Mouse (Mus musculus): ENCODE measurements around the gene Fam186a. TPM values are rescaled to one million over a fixed set of nuclear protein-coding genes. Genes with fewer than 3 reads are reported as not detected.
"Not testable (repeated sequence)": the region's sequence is repeated elsewhere in the genome, so short reads cannot be mapped to it uniquely, and the experiment has no call there.

Fam186a gene
- not detected in 2 replicates for polyA plus RNA-seq (2016; fragmentation: Nextera tagmentation; extraction: Ambion mirVana)

DNA sequence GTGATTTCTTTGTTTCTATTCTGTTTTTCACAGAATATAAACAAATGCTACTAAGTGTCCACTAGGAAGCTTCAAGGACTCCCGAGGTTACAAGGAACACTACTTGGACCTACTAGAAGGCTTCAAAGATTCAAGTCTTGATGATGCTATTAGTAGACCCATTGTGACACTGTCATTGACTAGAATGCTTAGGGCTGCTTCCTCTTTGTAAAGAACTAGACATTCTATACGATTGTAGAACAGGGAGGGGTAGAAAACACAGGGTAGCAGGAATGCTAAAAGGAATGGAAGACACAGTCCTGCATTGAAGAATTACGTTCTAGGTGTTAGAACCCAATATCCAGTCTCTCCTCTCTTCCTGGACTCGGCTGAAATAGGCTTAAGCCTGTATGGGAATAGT is at the start of gene Fam186a:
Gene Fam186a (minus strand): TSS at position 101 of the 400 bp plus-strand sequence.
- Histone ChIP-seq H3K9me3 (replicated peaks) (no peaks in the 10 kb centered on the region), H3K36me3 (no peaks in the 10 kb centered on the region), H3K9ac (no peak within 1 kb of the TSS), H3K4me2 (no peak within 1 kb of the TSS), H3K27me3 (replicated peaks) (no peaks in the 10 kb centered on the region), H3K4me3 (no peak within 1 kb of the TSS), H3K4me1 (peaks cover 21% of the 10 kb centered on the region), H3K27ac (no peak within 1 kb of the TSS)
- 62% methylated on average over 4 of the region's 4 CpGs for WGBS (ENCODE audit: insufficient replicate concordance)
- ATAC-seq, result no peak

DNA sequence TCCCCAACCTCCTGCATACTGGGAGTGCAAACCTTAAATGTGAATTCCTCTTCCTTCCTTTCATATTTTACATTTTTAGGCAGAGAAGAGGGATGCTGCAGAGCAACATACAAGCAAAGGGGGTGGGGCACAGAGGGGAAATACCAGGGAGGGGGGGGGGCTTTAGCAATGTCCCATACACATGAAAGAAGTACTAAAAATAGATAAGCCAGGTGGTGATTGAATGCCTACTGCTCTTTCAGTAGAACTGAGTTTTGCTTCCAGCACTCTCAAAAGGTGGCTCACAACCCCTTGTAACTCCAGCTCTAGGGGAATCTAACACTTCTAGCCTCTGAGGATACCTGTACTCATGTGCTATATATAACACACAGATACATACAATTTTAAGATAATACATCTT is 39.3 kb upstream of the Fam186a start:
- H3K36me3 ChIP-seq, result peaks cover 97% of the 10 kb centered on the region
- ATAC-seq, result no peak

DNA sequence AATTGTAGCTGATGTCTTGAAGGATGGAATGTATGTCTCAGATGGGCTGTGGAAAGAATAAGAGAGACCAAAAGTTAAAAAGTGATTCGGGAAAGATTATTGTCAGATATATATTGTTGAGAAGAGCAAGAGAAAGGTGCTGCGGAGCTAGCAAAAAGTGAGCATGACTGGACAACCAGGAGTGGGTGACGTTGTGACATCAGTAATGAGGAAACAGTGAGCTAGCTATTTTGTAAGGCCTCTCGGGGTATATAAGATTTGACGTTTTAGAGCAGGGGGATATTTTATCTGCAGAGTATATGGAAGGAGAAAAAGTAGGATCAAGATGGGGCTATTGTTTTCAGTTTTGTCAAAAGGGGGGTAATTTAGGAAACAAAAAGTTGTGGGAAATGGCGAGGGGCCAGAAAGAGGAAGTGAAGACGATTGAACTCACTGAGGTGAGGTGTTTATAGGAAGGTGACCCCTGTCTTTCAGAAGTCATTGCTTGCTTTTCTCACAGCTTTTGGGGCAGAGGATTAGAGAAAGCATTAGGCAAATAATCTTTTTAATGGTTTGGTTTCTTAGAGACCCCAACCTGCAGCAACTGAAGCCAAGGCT is 37.9 kb upstream of the Fam186a start:
- H3K27ac ChIP-seq, result no peak overlapping the region
- no peak overlapping the region for H3K9ac ChIP-seq
- WGBS (ENCODE audit: insufficient replicate concordance), result 74% methylated on average over 7 of the region's 7 CpGs
- peaks cover 93% of the 10 kb centered on the region for H3K36me3 ChIP-seq
- no peak for ATAC-seq
- no peaks in the 10 kb centered on the region for H3K4me1 ChIP-seq
- no peak overlapping the region for H3K4me3 ChIP-seq
- no peaks in the 10 kb centered on the region for H3K9me3 ChIP-seq (replicated peaks)
- no peak overlapping the region for H3K4me2 ChIP-seq
- H3K27me3 ChIP-seq (replicated peaks), result no peaks in the 10 kb centered on the region

More for the DNA sequence above, 39.3 kb upstream of the Fam186a start:
- Histone ChIP-seq H3K9me3 (replicated peaks) (no peaks in the 10 kb centered on the region), H3K4me3 (no peak overlapping the region), H3K27me3 (replicated peaks) (no peaks in the 10 kb centered on the region), H3K27ac (no peak overlapping the region), H3K9ac (no peak overlapping the region), H3K4me2 (no peak overlapping the region), H3K4me1 (no peaks in the 10 kb centered on the region)

DNA sequence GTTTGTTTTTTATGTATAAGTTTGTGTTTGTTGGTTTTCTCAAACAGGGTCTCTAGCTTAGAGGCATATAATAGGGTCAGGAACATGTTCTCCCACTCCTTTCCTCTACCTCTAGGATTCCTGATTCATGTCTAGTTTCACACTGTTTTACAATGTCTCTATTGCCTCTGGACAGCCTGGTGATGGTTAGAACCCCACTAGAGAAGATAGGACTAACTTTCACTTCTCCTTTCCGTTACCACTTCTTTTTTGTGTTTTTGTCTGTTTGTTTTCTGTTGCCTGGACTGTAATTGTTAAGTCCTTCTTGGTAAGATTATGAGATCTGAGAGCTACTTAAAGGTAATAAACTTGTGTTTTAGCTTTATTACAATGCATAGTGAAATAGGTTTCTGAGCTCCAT is 32.5 kb upstream of the Fam186a start:
- H3K27me3 ChIP-seq (replicated peaks), result no peaks in the 10 kb centered on the region
- no peak overlapping the region for H3K4me2 ChIP-seq
- no peak overlapping the region for H3K27ac ChIP-seq
- H3K9ac ChIP-seq, result no peak overlapping the region
- no peaks in the 10 kb centered on the region for H3K4me1 ChIP-seq
- 83% methylated on average over 1 of the region's 1 CpGs for WGBS (ENCODE audit: insufficient replicate concordance)
- H3K4me3 ChIP-seq, result no peak overlapping the region
- H3K36me3 ChIP-seq, result peaks cover 85% of the 10 kb centered on the region
- H3K9me3 ChIP-seq (replicated peaks), result no peaks in the 10 kb centered on the region
- no peak for ATAC-seq

DNA sequence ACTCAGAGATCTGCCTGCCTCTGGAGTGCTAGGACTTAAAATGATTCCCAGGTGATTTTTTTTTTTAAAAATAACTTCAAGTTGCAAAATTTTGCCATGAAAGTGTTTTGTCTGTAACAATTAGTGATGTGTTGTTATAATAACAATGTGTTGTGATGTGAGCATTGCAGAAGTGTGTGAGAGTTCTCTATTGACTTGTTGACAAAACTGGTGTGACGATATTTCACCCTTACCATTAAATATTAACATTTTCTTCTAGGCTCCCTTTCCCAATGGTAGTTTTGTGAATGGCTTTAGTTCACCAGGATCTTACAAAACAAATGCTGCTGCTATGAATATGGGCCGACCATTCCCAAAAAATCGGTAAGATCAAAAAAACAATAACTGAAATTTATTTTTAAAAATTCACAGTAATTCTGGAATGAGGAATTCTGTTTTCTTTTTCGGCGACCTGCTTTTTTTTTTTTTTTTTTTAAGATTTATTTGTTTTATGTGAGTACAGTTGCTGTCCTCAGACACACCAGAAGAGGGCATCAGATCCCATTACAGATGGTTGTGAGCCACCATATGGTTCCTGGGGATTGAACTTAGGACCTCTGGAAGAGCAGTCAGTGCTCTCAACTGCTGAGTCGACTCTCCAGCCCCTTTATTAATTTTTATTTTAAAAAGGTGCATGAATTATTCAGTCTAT is 30.4 kb upstream of the Fam186a start:
- H3K4me3 ChIP-seq, result no peak overlapping the region

DNA sequence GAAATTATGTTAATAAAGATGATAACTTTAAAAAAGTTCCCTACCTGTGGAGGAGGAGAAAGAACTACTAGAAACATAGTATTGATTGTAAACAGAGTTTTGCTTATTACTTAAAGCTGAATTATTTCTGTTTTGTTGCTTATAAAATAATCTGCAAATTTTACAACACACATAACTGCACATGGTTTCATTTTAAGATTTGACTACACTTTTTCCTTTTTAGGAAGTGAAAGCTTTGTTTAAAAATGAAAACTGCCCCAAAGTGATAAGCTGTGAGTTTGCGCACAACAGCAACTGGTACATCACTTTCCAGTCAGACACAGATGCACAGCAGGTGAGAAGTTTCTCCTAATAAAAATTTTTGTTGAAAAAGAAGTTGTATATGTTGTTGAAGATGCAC is 26.2 kb upstream of the Fam186a start:
- Histone ChIP-seq H3K9me3 (replicated peaks) (no peaks in the 10 kb centered on the region), H3K36me3 (peaks cover 76% of the 10 kb centered on the region), H3K4me3 (no peak overlapping the region), H3K9ac (no peak overlapping the region), H3K27ac (no peak overlapping the region), H3K4me2 (no peak overlapping the region), H3K4me1 (no peaks in the 10 kb centered on the region), H3K27me3 (replicated peaks) (no peaks in the 10 kb centered on the region)
- 96% methylated on average over 1 of the region's 1 CpGs for WGBS (ENCODE audit: insufficient replicate concordance)
- ATAC-seq, result no peak

More for the DNA sequence above, 30.4 kb upstream of the Fam186a start:
- Histone ChIP-seq H3K36me3 (peaks cover 79% of the 10 kb centered on the region), H3K27me3 (replicated peaks) (no peaks in the 10 kb centered on the region), H3K9me3 (replicated peaks) (no peaks in the 10 kb centered on the region), H3K4me2 (no peak overlapping the region), H3K9ac (no peak overlapping the region), H3K27ac (no peak overlapping the region), H3K4me1 (no peaks in the 10 kb centered on the region)
- ATAC-seq, result no peak
- 84% methylated on average over 6 of the region's 6 CpGs for WGBS (ENCODE audit: insufficient replicate concordance)

DNA sequence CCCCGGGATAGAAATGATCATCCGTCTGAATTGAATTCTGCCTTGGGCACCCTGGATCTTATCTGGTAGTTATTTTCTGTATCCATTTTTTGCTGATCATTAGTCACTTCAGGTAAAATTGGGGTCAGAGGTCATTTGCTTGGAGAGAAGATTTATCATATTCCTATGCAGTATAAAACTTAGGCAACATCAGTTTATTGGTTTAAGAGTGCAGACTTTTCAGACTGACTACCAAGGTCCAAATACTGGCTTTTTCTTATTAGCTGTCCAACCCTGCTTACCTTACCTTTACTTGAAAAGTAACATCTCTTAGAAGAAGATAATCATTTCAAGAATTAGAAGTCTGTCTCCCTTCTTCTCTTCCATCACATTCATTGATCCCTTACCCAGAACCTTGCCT is 12.9 kb upstream of the Fam186a start:
- H3K4me2 ChIP-seq, result no peak overlapping the region
- no peak overlapping the region for H3K4me3 ChIP-seq
- no peak for ATAC-seq
- 80% methylated on average over 2 of the region's 2 CpGs for WGBS (ENCODE audit: insufficient replicate concordance)
- no peaks in the 10 kb centered on the region for H3K27me3 ChIP-seq (replicated peaks)
- no peak overlapping the region for H3K27ac ChIP-seq
- no peaks in the 10 kb centered on the region for H3K9me3 ChIP-seq (replicated peaks)
- H3K4me1 ChIP-seq, result peaks cover 11% of the 10 kb centered on the region
- H3K36me3 ChIP-seq, result 0 out of 2 replicates have a peak, but pooled peaks cover 3% of the 10 kb centered on the region
- H3K9ac ChIP-seq, result no peak overlapping the region

DNA sequence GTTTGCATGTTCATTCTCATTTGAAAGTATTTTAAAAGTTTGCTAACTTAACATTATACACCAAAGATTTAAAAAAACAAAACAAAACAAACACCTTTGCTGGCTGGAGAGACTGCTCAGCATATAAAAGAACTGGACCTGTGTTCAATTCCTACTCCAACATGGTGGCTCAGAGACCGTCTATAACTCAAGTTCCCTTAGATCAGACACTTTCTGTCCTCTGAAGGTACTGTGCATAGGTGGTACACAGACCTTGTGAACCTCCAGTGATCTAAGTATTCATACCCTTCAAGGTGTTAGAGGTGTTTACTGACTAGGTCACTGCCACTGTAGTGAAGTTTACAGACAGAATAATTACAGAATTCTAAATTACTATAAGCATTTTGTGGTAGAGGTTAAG is 12.4 kb upstream of the Fam186a start:
- Histone ChIP-seq H3K27me3 (replicated peaks) (no peaks in the 10 kb centered on the region), H3K4me2 (no peak overlapping the region), H3K27ac (no peak overlapping the region), H3K9ac (no peak overlapping the region), H3K36me3 (0 out of 2 replicates have a peak, but pooled peaks cover 3% of the 10 kb centered on the region), H3K4me3 (no peak overlapping the region), H3K4me1 (peaks cover 16% of the 10 kb centered on the region), H3K9me3 (replicated peaks) (no peaks in the 10 kb centered on the region)
- no peak for ATAC-seq
- WGBS (ENCODE audit: insufficient replicate concordance), result 75% methylated on average over 1 of the region's 1 CpGs

DNA sequence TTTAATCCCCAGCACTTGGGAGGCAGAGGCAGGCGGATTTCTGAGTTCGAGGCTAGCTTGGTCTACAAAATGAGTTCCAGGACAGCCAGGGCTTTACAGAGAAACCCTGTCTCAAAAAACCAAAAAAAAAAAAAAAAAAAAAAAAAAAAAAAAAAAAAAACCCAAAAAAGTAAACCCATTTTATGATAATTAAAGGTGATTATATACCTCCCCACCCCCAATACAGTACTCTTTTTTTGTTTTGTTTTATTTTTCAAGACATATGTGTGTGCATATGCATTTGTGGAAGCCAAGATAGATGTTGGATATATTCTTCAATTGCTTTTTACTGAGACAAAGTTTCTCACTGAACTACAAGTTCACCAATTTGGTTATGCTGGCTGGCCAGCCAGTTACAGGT is 9.3 kb upstream of the Fam186a start:
- H3K27me3 ChIP-seq (replicated peaks); H3K4me3 ChIP-seq; H3K36me3 ChIP-seq; ATAC-seq; H3K4me2 ChIP-seq; H3K9me3 ChIP-seq (replicated peaks); H3K9ac ChIP-seq: not testable (repeated sequence)
- Histone ChIP-seq H3K4me1 (peaks cover 31% of the 10 kb centered on the region), H3K27ac (0 out of 2 replicates have a peak overlapping the region, but pooled peaks have one; percentile 7)
- 68% methylated on average over 2 of the region's 2 CpGs for WGBS (ENCODE audit: insufficient replicate concordance)

DNA sequence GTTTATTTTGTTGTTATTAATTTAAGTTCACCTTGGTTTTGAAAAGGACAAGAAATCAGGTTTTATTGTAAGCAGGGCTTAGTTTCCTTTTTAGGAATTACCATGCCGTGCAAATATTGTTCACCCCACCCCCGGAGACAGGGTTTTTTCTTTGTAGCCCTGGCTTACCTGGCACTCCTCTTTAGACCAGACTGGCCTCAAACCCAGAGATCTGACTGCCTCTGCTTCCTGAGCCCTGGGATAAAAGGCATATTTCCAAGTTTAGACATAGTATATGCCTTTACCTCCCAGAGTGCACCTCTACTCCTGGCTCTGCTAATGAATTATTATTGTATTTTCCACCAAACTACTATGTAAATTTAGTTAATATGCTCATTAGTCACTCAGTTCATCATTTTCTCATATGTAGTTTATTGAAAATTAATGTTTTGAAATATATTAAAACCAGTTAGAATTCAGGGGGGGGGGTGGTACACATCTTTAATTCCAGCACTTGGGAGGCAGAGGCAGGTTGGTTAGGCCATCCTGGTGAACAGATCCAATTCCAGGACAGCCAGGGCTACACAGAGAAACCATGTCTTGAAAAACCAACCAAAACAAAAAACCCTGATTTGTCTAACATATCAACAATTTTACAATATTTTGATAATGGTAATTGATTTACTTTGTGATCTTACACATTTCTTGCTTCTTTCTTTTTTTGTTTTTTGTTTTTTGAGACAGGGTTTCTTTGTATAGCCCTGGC is 7.8 kb upstream of the Fam186a start:
- 58% methylated on average over 2 of the region's 2 CpGs for WGBS (ENCODE audit: insufficient replicate concordance)
- peaks cover 35% of the 10 kb centered on the region for H3K4me1 ChIP-seq
- no peaks in the 10 kb centered on the region for H3K9me3 ChIP-seq (replicated peaks)
- ATAC-seq, result no peak
- peak overlapping the region; percentile 85 for H3K4me2 ChIP-seq
- H3K27me3 ChIP-seq (replicated peaks), result no peaks in the 10 kb centered on the region
- H3K27ac ChIP-seq, result no peak overlapping the region
- H3K4me3 ChIP-seq, result peak overlapping the region; percentile 27; the same call in 1 of the 2 replicates
- 0 out of 2 replicates have a peak, but pooled peaks cover 3% of the 10 kb centered on the region for H3K36me3 ChIP-seq
- peak overlapping the region; percentile 96; the same call in 1 of the 2 replicates for H3K9ac ChIP-seq

DNA sequence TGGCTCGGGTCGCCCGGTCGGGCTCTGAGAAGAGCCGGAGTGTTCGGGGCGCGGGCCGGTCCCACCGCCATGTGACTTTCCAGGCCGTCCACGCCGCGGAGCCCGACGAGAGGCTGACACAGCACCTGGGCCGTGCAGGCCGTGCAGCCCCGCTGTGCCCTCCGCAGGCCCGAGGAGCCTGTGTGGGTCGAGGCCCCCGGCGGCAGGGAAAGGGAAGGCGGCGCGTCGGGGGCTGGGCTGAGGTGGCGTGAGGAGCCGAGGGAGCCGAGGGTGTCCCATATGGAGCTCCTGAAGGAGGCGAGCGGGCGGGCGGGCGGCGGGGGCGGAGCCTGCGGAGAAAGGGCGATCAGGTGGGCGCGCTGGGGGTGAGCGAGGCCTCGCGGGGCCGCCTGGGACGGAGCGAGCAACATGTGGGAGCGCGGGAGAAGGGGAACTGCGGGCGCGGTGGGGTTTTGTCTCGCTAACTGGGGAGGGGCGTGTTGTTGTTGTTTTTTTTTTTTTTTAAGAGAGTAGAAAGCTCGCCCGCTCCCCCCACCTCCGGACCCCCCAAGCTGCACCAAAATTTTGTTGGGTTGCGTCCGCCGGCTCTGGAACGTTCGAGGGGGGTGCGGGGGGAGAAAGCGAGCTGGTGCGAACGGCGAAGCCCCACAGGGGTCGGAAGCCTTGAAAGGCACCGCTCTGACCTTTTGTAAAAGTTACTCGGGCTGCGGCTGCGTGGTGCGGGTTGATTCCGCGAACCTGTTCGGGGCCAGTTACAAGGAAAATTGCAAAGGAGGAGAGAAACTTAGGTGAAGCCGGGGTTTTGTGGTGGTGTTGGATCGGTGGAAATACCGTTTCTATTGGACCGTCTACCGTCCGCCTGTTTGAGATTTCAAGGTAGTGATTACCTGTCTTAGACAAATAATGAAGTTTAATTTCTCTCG is 6.4 kb upstream of the Fam186a start:
- ATAC-seq, result peak; percentile 79
- Histone ChIP-seq H3K27ac (peak overlapping the region; percentile 95), H3K4me3 (peak overlapping the region; percentile 96), H3K4me2 (peak overlapping the region; percentile 85), H3K27me3 (replicated peaks) (no peaks in the 10 kb centered on the region), H3K9ac (peak overlapping the region; percentile 96), H3K36me3 (0 out of 2 replicates have a peak, but pooled peaks cover 3% of the 10 kb centered on the region), H3K4me1 (peaks cover 40% of the 10 kb centered on the region), H3K9me3 (replicated peaks) (no peaks in the 10 kb centered on the region)
- under 1% methylated on average over 81 of the region's 84 CpGs for WGBS (ENCODE audit: insufficient replicate concordance)

Measured in liver, embryonic 12.5 days (tissue).